Mouse (Mus musculus) spleen, postnatal 10 days (tissue): ENCODE results near the gene A530032D15Rik.
"Not testable (repeated sequence)": the region's sequence is repeated elsewhere in the genome, so short reads cannot be mapped to it uniquely, and the experiment has no call there.

Experiments used
- DNase-seq, 2 experiments: peaks; one replicate each; pipeline ENCODE4 v3.0.0; 2021 to 2022; ENCODE audit warnings: low spot score in 2 of 2

Gene A530032D15Rik

GRCm38 (mm10) chr1:85035801-85036200, 73.9 kb downstream of the A530032D15Rik start:
- DNase-seq = not testable (repeated sequence)

GRCm38 (mm10) chr1:85034394-85034793, 75.3 kb downstream of the A530032D15Rik start:
- DNase-seq = not testable (repeated sequence)

DNA sequence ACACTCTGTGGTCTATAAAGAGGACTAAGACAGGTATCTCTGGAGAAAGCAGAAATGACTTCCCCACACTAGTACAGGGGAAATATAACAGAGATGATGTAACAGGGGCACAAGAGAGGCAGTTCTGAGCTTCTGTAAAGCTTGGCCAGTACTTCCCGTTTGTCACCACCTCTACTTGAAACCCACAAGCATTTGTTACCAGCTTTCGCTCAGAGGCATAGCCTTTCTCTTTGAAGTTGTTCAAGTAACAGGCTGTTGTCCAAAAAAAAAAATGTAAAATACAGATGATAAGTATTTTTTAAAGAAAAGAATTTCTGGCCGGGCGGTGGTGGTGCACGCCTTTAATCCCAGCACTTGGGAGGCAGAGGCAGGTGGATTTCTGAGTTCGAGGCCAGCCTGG, 76.0 kb downstream of the A530032D15Rik start:
- not testable (repeated sequence) for DNase-seq
